Mouse (Mus musculus) heart, adult 2 months (tissue): Measurements from ENCODE around the gene Dgkh.

Experiments
- CTCF ChIP-seq: fragments of 200-600 bp; IDR thresholded peaks from 2 replicates; pipeline ENCODE4 v1.8.1; 2022; ENCODE audit warnings: antibody characterized with exemption, mild to moderate bottlenecking, moderate library complexity
- EP300 ChIP-seq: fragments of 200-500 bp; IDR thresholded peaks from 2 replicates; pipeline ENCODE4 v1.6.1; 2011; ENCODE audit warnings: low read depth, low read length, control low read depth; ENCODE audit not compliant: insufficient read depth
- POLR2A ChIP-seq: fragments of 200-500 bp; IDR thresholded peaks from 2 replicates; pipeline ENCODE4 v1.6.1; 2011; ENCODE audit warnings: mild to moderate bottlenecking, low read depth, low read length, control low read depth; ENCODE audit not compliant: insufficient read depth

DNA sequence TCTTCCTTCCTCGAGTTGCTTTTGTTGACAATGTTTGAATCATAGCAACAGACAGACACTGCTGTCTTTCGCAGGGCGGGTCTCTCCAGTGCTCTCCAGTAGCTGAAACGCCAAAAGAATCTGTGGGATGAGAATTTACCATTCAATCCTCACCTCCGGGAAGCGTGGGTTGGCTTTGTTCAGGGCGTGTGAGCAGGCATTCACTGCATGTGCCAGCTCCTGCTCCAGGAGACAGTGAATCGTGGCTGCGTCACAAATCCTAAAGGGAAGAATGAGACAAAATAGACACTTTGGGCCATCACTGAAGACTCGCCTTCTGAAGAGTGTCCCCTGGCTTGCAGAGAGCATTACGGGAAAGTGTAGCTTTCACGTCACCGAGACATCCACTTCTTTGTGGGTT lies 148.4 kb downstream of the Dgkh start:
- TF ChIP-seq CTCF (no peak), POLR2A (no peak), EP300 (no peak)
